Mouse (Mus musculus) E14TG2a.4 (cell line): ENCODE data around the gene Fxn.

Source experiments
- CTCF ChIP-seq: conservative IDR thresholded peaks from 2 replicates; pipeline ENCODE4 v1.5.1; 2014; ENCODE audit warnings: low read length
- POU5F1 ChIP-seq: IDR thresholded peaks from 2 replicates; pipeline ENCODE4 v1.6.1; 2014; ENCODE audit warnings: low read length, borderline replicate concordance

- TF ChIP-seq CTCF (no peak), POU5F1 (no peak)
Measured at GRCm38 (mm10) chr19:24268531-24268930, 11.9 kb downstream of the Fxn start.
